Mouse (Mus musculus): ENCODE results near the gene Dnajc13. TPM values are rescaled to one million over a fixed set of nuclear protein-coding genes. Genes with fewer than 3 reads are reported as not detected.

The Dnajc13 gene
- polyA plus RNA-seq, 1 experiment from 2014 or later, result 21.0 TPM

- peak; percentile 54 for ATAC-seq
- no peak overlapping the region for H3K4me2 ChIP-seq (ENCODE audit: low read length)
- H3K27ac ChIP-seq (ENCODE audit: low read length), result peak overlapping the region; percentile 79
- no peak overlapping the region for H3K4me3 ChIP-seq (ENCODE audit: low read depth, low read length)
- H3K9me3 ChIP-seq (replicated peaks; ENCODE audit: control insufficient read depth, low read length, poor library complexity, severe bottlenecking), result no peaks in the 10 kb centered on the region
- 27% methylated on average over 2 of the region's 2 CpGs for WGBS
- H3K4me1 ChIP-seq (ENCODE audit: control insufficient read depth, insufficient read depth, low read length), result peaks cover 10% of the 10 kb centered on the region
- no peaks in the 10 kb centered on the region for H3K36me3 ChIP-seq (ENCODE audit: control insufficient read depth, insufficient read depth, low read length)
- H3K27me3 ChIP-seq (ENCODE audit: control insufficient read depth, insufficient read depth, low read depth, low read length), result no peaks in the 10 kb centered on the region
- H3K9ac ChIP-seq (ENCODE audit: low read depth, low read length), result no peak overlapping the region
Observed at GRCm38 (mm10) chr9:104128110-104128509, 134.6 kb downstream of the Dnajc13 start.

- Histone ChIP-seq H3K27me3 (ENCODE audit: control insufficient read depth, insufficient read depth, low read depth, low read length) (no peaks in the 10 kb centered on the region), H3K36me3 (ENCODE audit: control insufficient read depth, insufficient read depth, low read length) (no peaks in the 10 kb centered on the region), H3K4me3 (ENCODE audit: low read depth, low read length) (no peak within 1 kb of the TSS), H3K4me1 (ENCODE audit: control insufficient read depth, insufficient read depth, low read length) (peaks cover 10% of the 10 kb centered on the region), H3K4me2 (ENCODE audit: low read length) (no peak within 1 kb of the TSS), H3K27ac (ENCODE audit: low read length) (peak within 1 kb of the TSS; percentile 79), H3K9me3 (replicated peaks; ENCODE audit: control insufficient read depth, low read length, poor library complexity, severe bottlenecking) (no peaks in the 10 kb centered on the region), H3K9ac (ENCODE audit: low read depth, low read length) (no peak within 1 kb of the TSS)
- 69% methylated on average over 3 of the region's 3 CpGs for WGBS
- ATAC-seq, result no peak
Observed at GRCm38 (mm10) chr9:104126833-104127232, 135.9 kb downstream of the Dnajc13 start, which contains the start of gene Ackr4. Gene Ackr4, minus strand, starts transcription at chr9:104126933.

- Histone ChIP-seq H3K9ac (ENCODE audit: low read depth, low read length) (no peak overlapping the region), H3K9me3 (replicated peaks; ENCODE audit: control insufficient read depth, low read length, poor library complexity, severe bottlenecking) (no peaks in the 10 kb centered on the region), H3K27me3 (ENCODE audit: control insufficient read depth, insufficient read depth, low read depth, low read length) (no peaks in the 10 kb centered on the region), H3K4me2 (ENCODE audit: low read length) (no peak overlapping the region), H3K4me3 (ENCODE audit: low read depth, low read length) (no peak overlapping the region), H3K36me3 (ENCODE audit: control insufficient read depth, insufficient read depth, low read length) (no peaks in the 10 kb centered on the region), H3K27ac (ENCODE audit: low read length) (no peak overlapping the region), H3K4me1 (ENCODE audit: control insufficient read depth, insufficient read depth, low read length) (peaks cover 10% of the 10 kb centered on the region)
- no peak for ATAC-seq
- WGBS, result 31% methylated on average over 5 of the region's 5 CpGs
Observed at GRCm38 (mm10) chr9:104123622-104124021, 139.1 kb downstream of the Dnajc13 start.

- Histone ChIP-seq H3K4me2 (ENCODE audit: low read length) (no peak overlapping the region), H3K27me3 (ENCODE audit: control insufficient read depth, insufficient read depth, low read depth, low read length) (no peaks in the 10 kb centered on the region), H3K36me3 (ENCODE audit: control insufficient read depth, insufficient read depth, low read length) (no peaks in the 10 kb centered on the region), H3K9ac (ENCODE audit: low read depth, low read length) (no peak overlapping the region), H3K4me3 (ENCODE audit: low read depth, low read length) (no peak overlapping the region), H3K4me1 (ENCODE audit: control insufficient read depth, insufficient read depth, low read length) (peaks cover 6% of the 10 kb centered on the region), H3K9me3 (replicated peaks; ENCODE audit: control insufficient read depth, low read length, poor library complexity, severe bottlenecking) (no peaks in the 10 kb centered on the region), H3K27ac (ENCODE audit: low read length) (no peak overlapping the region)
- WGBS, result 78% methylated on average over 5 of the region's 5 CpGs
- ATAC-seq, result no peak
Observed at GRCm38 (mm10) chr9:104123101-104123500, 139.6 kb downstream of the Dnajc13 start.

GRCm38 (mm10) chr9:104109151-104109550, 153.6 kb downstream of the Dnajc13 start:
- no peaks in the 10 kb centered on the region for H3K9me3 ChIP-seq (replicated peaks; ENCODE audit: control insufficient read depth, low read length, poor library complexity, severe bottlenecking)
- no peak overlapping the region for H3K4me2 ChIP-seq (ENCODE audit: low read length)
- WGBS, result 88% methylated on average over 5 of the region's 5 CpGs
- H3K36me3 ChIP-seq (ENCODE audit: control insufficient read depth, insufficient read depth, low read length), result no peaks in the 10 kb centered on the region
- no peak overlapping the region for H3K27ac ChIP-seq (ENCODE audit: low read length)
- no peaks in the 10 kb centered on the region for H3K4me1 ChIP-seq (ENCODE audit: control insufficient read depth, insufficient read depth, low read length)
- H3K9ac ChIP-seq (ENCODE audit: low read depth, low read length), result no peak overlapping the region
- no peak for ATAC-seq
- H3K27me3 ChIP-seq (ENCODE audit: control insufficient read depth, insufficient read depth, low read depth, low read length), result no peaks in the 10 kb centered on the region
- H3K4me3 ChIP-seq (ENCODE audit: low read depth, low read length), result no peak overlapping the region

GRCm38 (mm10) chr9:104108571-104109143, 154.1 kb downstream of the Dnajc13 start:
- Histone ChIP-seq H3K4me1 (ENCODE audit: control insufficient read depth, insufficient read depth, low read length) (no peaks in the 10 kb centered on the region), H3K4me2 (ENCODE audit: low read length) (no peak overlapping the region), H3K9ac (ENCODE audit: low read depth, low read length) (no peak overlapping the region), H3K27ac (ENCODE audit: low read length) (no peak overlapping the region), H3K4me3 (ENCODE audit: low read depth, low read length) (no peak overlapping the region), H3K9me3 (replicated peaks; ENCODE audit: control insufficient read depth, low read length, poor library complexity, severe bottlenecking) (no peaks in the 10 kb centered on the region), H3K27me3 (ENCODE audit: control insufficient read depth, insufficient read depth, low read depth, low read length) (no peaks in the 10 kb centered on the region), H3K36me3 (ENCODE audit: control insufficient read depth, insufficient read depth, low read length) (no peaks in the 10 kb centered on the region)
- no peak for ATAC-seq
- 68% methylated on average over 2 of the region's 2 CpGs for WGBS

GRCm38 (mm10) chr9:104107482-104107881, 155.2 kb downstream of the Dnajc13 start:
- Histone ChIP-seq H3K4me2 (ENCODE audit: low read length) (no peak overlapping the region), H3K27me3 (ENCODE audit: control insufficient read depth, insufficient read depth, low read depth, low read length) (no peaks in the 10 kb centered on the region), H3K9me3 (replicated peaks; ENCODE audit: control insufficient read depth, low read length, poor library complexity, severe bottlenecking) (no peaks in the 10 kb centered on the region), H3K27ac (ENCODE audit: low read length) (no peak overlapping the region), H3K9ac (ENCODE audit: low read depth, low read length) (no peak overlapping the region), H3K36me3 (ENCODE audit: control insufficient read depth, insufficient read depth, low read length) (no peaks in the 10 kb centered on the region), H3K4me3 (ENCODE audit: low read depth, low read length) (no peak overlapping the region), H3K4me1 (ENCODE audit: control insufficient read depth, insufficient read depth, low read length) (no peaks in the 10 kb centered on the region; the same call in 1 of the 2 replicates)
- no peak for ATAC-seq
- 77% methylated on average over 6 of the region's 6 CpGs for WGBS

GRCm38 (mm10) chr9:104106930-104107329, 155.8 kb downstream of the Dnajc13 start:
- H3K4me1 ChIP-seq (ENCODE audit: control insufficient read depth, insufficient read depth, low read length), result no peaks in the 10 kb centered on the region; the same call in 1 of the 2 replicates
- no peak overlapping the region for H3K27ac ChIP-seq (ENCODE audit: low read length)
- H3K9ac ChIP-seq (ENCODE audit: low read depth, low read length), result no peak overlapping the region
- ATAC-seq, result no peak
- H3K27me3 ChIP-seq (ENCODE audit: control insufficient read depth, insufficient read depth, low read depth, low read length), result no peaks in the 10 kb centered on the region
- no peaks in the 10 kb centered on the region for H3K9me3 ChIP-seq (replicated peaks; ENCODE audit: control insufficient read depth, low read length, poor library complexity, severe bottlenecking)
- WGBS, result 87% methylated on average over 9 of the region's 9 CpGs
- no peak overlapping the region for H3K4me2 ChIP-seq (ENCODE audit: low read length)
- H3K4me3 ChIP-seq (ENCODE audit: low read depth, low read length), result no peak overlapping the region
- no peaks in the 10 kb centered on the region for H3K36me3 ChIP-seq (ENCODE audit: control insufficient read depth, insufficient read depth, low read length)

GRCm38 (mm10) chr9:104104986-104105385, 157.7 kb downstream of the Dnajc13 start:
- no peak overlapping the region for H3K9ac ChIP-seq (ENCODE audit: low read depth, low read length)
- no peak for ATAC-seq
- 87% methylated on average over 2 of the region's 2 CpGs for WGBS

More at GRCm38 (mm10) chr9:104104986-104105385, 157.7 kb downstream of the Dnajc13 start:
- Histone ChIP-seq H3K4me2 (ENCODE audit: low read length) (no peak overlapping the region), H3K27ac (ENCODE audit: low read length) (no peak overlapping the region), H3K4me3 (ENCODE audit: low read depth, low read length) (no peak overlapping the region), H3K36me3 (ENCODE audit: control insufficient read depth, insufficient read depth, low read length) (no peaks in the 10 kb centered on the region), H3K4me1 (ENCODE audit: control insufficient read depth, insufficient read depth, low read length) (no peaks in the 10 kb centered on the region; the same call in 1 of the 2 replicates), H3K9me3 (replicated peaks; ENCODE audit: control insufficient read depth, low read length, poor library complexity, severe bottlenecking) (no peaks in the 10 kb centered on the region), H3K27me3 (ENCODE audit: control insufficient read depth, insufficient read depth, low read depth, low read length) (no peaks in the 10 kb centered on the region)

Measured in midbrain, embryonic 16.5 days (tissue).